In the genomic region with DNA sequence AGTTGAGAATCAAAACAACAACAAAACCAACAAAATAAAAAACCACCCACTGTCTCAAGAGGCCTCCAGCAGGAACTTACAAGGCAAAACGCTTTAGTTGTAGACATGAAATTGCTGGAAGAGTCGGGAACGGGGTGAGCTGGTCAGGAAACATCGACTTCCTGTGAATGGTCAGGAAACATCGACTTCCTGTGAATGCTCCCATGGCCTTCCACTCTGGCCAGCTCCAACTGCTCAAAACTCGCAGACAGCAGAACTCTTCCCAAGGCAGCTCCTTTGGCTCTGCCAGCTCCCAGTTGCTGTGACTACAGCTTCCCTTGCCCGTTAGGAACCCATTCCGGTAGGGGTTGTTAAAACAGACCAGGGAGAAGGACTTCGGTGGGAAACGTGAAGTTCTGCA, we compare ENCODE assay signal across 12 mouse cellular contexts.
DNase-seq lines count a peak whose midpoint lies in the region; ATAC-seq lines count a peak whose summit lies in the region.
"Had no signal": no experiment of that assay in that cellular context is flagged by ENCODE, and none has a peak within 500 bp of the region (broad histone marks: within the 10 kb centered on the region; RNA-seq: fewer than 3 reads in every experiment).

No protein-coding gene starts in this region.

- no peaks in the 10 kb centered on the region for H3K27me3 ChIP-seq in intestine, embryonic 16.5 days (replicated peaks; ENCODE audit: control insufficient read depth, insufficient read depth, low read length)
- no peaks in the 10 kb centered on the region for H3K27me3 ChIP-seq in intestine, embryonic 15.5 days (replicated peaks)
- no peaks in the 10 kb centered on the region for H3K27me3 ChIP-seq in heart, embryonic 14.5 days (ENCODE audit: control insufficient read depth, insufficient read depth, low read length)
- H3K27me3 ChIP-seq: CH12.LX; limb, embryonic 13.5 days; stomach, embryonic 15.5 days had no signal

- H3K36me3 ChIP-seq in intestine, embryonic 16.5 days (ENCODE audit: control insufficient read depth, insufficient read depth, low read length), result no peaks in the 10 kb centered on the region
- H3K36me3 ChIP-seq in intestine, embryonic 15.5 days, result no peaks in the 10 kb centered on the region
- no peaks in the 10 kb centered on the region for H3K36me3 ChIP-seq in heart, embryonic 14.5 days (ENCODE audit: control insufficient read depth, insufficient read depth, low read length)
- H3K36me3 ChIP-seq: limb, embryonic 13.5 days; stomach, embryonic 15.5 days had no signal

- no peak for ATAC-seq in intestine, embryonic 16.5 days
- ATAC-seq in intestine, embryonic 15.5 days, result no peak
- ATAC-seq in common myeloid progenitor, adult 5-6 weeks (replicated peaks; ENCODE audit: low read depth, poor library complexity, severe bottlenecking), result 0 out of 2 replicates have a peak, but pooled peaks have one; percentile 18
- peak; percentile 50; the same call in 1 of the 2 replicates for ATAC-seq in heart, embryonic 14.5 days (ENCODE audit: insufficient number of reproducible peaks, insufficient read depth, low FRiP score, low read depth)

- no peaks in the 10 kb centered on the region for H3K4me1 ChIP-seq in intestine, embryonic 16.5 days (ENCODE audit: control insufficient read depth, insufficient read depth, low read length)
- no peaks in the 10 kb centered on the region for H3K4me1 ChIP-seq in intestine, embryonic 15.5 days (replicated peaks)
- no peaks in the 10 kb centered on the region for H3K4me1 ChIP-seq in heart, embryonic 14.5 days (ENCODE audit: control insufficient read depth in 2 of 2, insufficient read depth in 2 of 2, low read length in 2 of 2)
- H3K4me1 ChIP-seq: limb, embryonic 13.5 days; stomach, embryonic 15.5 days had no signal

- no peak overlapping the region for H3K4me2 ChIP-seq in intestine, embryonic 16.5 days (ENCODE audit: low read depth, low read length)
- no peak overlapping the region for H3K4me2 ChIP-seq in intestine, embryonic 15.5 days (replicated peaks)
- no peak overlapping the region for H3K4me2 ChIP-seq in heart, embryonic 14.5 days (ENCODE audit: low read length)
- H3K4me2 ChIP-seq: limb, embryonic 13.5 days; stomach, embryonic 15.5 days had no signal

- H3K9ac ChIP-seq in intestine, embryonic 16.5 days (ENCODE audit: low read depth, low read length), result no peak overlapping the region
- no peak overlapping the region for H3K9ac ChIP-seq in intestine, embryonic 15.5 days
- no peak overlapping the region for H3K9ac ChIP-seq in heart, embryonic 14.5 days (ENCODE audit: low read length)
- H3K9ac ChIP-seq: limb, embryonic 13.5 days; stomach, embryonic 15.5 days had no signal

- peak; percentile 55 for DNase-seq in kidney, postnatal 14 days
- DNase-seq in urinary bladder, postnatal 36 days (ENCODE audit: low spot score in 2 of 2), result no peak
- no peak for DNase-seq in spleen, postnatal 14 days (ENCODE audit: low spot score in 2 of 2)
- DNase-seq in cerebellum, adult 9-10 months, result no peak
- DNase-seq: cerebellum, adult 2 months had no signal

- H3K27ac ChIP-seq in intestine, embryonic 16.5 days (ENCODE audit: low read length), result peak overlapping the region; percentile 45
- H3K27ac ChIP-seq in intestine, embryonic 15.5 days, result no peak overlapping the region
- H3K27ac ChIP-seq in heart, embryonic 14.5 days (replicated peaks in 1 of 2; ENCODE audit: control insufficient read depth in 1 of 2, insufficient read depth in 1 of 2, low read depth in 2 of 2, low read length in 2 of 2), result peak overlapping the region; percentile 24 to 61
- H3K27ac ChIP-seq: limb, embryonic 13.5 days; stomach, embryonic 15.5 days had no signal

- H3K4me3 ChIP-seq in intestine, embryonic 16.5 days (ENCODE audit: low read length), result no peak overlapping the region
- no peak overlapping the region for H3K4me3 ChIP-seq in intestine, embryonic 15.5 days (replicated peaks)
- no peak overlapping the region for H3K4me3 ChIP-seq in heart, embryonic 14.5 days (ENCODE audit: control insufficient read depth in 1 of 2, insufficient read depth in 1 of 2, low read depth in 1 of 2, low read length in 2 of 2)
- H3K4me3 ChIP-seq: limb, embryonic 13.5 days; stomach, embryonic 15.5 days had no signal

- 69% methylated on average over 10 of the region's 10 CpGs for WGBS in intestine, embryonic 16.5 days
- 63% methylated on average over 10 of the region's 10 CpGs for WGBS in intestine, embryonic 15.5 days
- WGBS in heart, embryonic 14.5 days, result 57% methylated on average over 10 of the region's 10 CpGs

- H3K9me3 ChIP-seq in intestine, embryonic 16.5 days (ENCODE audit: control insufficient read depth, low read length), result no peaks in the 10 kb centered on the region
- no peaks in the 10 kb centered on the region for H3K9me3 ChIP-seq in intestine, embryonic 15.5 days
- H3K9me3 ChIP-seq in heart, embryonic 14.5 days (ENCODE audit: control insufficient read depth, low read length), result no peaks in the 10 kb centered on the region
- H3K9me3 ChIP-seq: limb, embryonic 13.5 days; stomach, embryonic 15.5 days had no signal

Comparison
In these comparisons a context has a peak if more than half of its experiments do, and no peak if none do; other contexts are left out.
1. ATAC-seq: peak in common myeloid progenitor, adult 5-6 weeks (single experiment) and heart, embryonic 14.5 days (single experiment); none in intestine, embryonic 16.5 days (single experiment) and intestine, embryonic 15.5 days (single experiment).